Mouse (Mus musculus) limb, embryonic 14.5 days (tissue): ENCODE data around the gene 9930111J21Rik2. TPM values are rescaled to one million over a fixed set of nuclear protein-coding genes. Genes with fewer than 3 reads are reported as not detected.
"Not testable (repeated sequence)": the region's sequence is repeated elsewhere in the genome, so short reads cannot be mapped to it uniquely, and the experiment has no call there.

Source experiments
- ATAC-seq: fragments of 200-750 bp; cut with Nextera tagmentation; 2 replicates; pipeline ENCODE4 v1.8.0; 2017; ENCODE audit warnings: low read depth, moderate number of reproducible peaks, moderate TSS enrichment; ENCODE audit not compliant: low FRiP score
- DNase-seq: peaks from one replicate; pipeline ENCODE4 v3.0.0-alpha.2; 2015; ENCODE audit warnings: low spot score
- H3K27ac ChIP-seq: fragments of 300-500 bp; sonication (generic); replicated peaks from 2 replicates; pipeline ENCODE4 v1.5.1; 2014; ENCODE audit warnings: low read depth, mild to moderate bottlenecking, low read length, moderate library complexity, mixed read lengths
- H3K27me3 ChIP-seq: fragments of 300-500 bp; sonication (generic); 2 replicates; pipeline ENCODE4 v1.6.1; 2014; ENCODE audit warnings: low read length, mixed read lengths; ENCODE audit not compliant: control insufficient read depth, insufficient read depth
- H3K36me3 ChIP-seq: fragments of 300-500 bp; sonication (generic); 2 replicates; pipeline ENCODE4 v1.6.1; 2014; ENCODE audit warnings: mild to moderate bottlenecking, low read length, moderate library complexity, mixed read lengths; ENCODE audit not compliant: control insufficient read depth, insufficient read depth
- H3K4me1 ChIP-seq: fragments of 300-500 bp; sonication (generic); 2 replicates; pipeline ENCODE4 v1.6.1; 2014; ENCODE audit warnings: antibody characterized with exemption, low read length, mixed read lengths; ENCODE audit not compliant: control insufficient read depth, insufficient read depth
- H3K4me2 ChIP-seq: fragments of 300-500 bp; sonication (generic); replicated peaks from 2 replicates; pipeline ENCODE4 v1.6.1; 2014; ENCODE audit warnings: low read depth, mild to moderate bottlenecking, low read length, moderate library complexity; ENCODE audit not compliant: severe bottlenecking
- H3K4me3 ChIP-seq: fragments of 300-500 bp; sonication (generic); replicated peaks from 2 replicates; pipeline ENCODE4 v1.5.1; 2014; ENCODE audit warnings: low read length
- H3K9ac ChIP-seq: fragments of 300-500 bp; sonication (generic); 2 replicates; pipeline ENCODE4 v1.6.1; 2014; ENCODE audit warnings: mild to moderate bottlenecking, low read depth, low read length, moderate library complexity; ENCODE audit not compliant: severe bottlenecking
- H3K9me3 ChIP-seq: fragments of 300-500 bp; sonication (generic); 2 replicates; pipeline ENCODE4 v1.6.1; 2016; ENCODE audit warnings: low read length; ENCODE audit not compliant: control insufficient read depth
- POLR2A ChIP-seq: fragments of 200-500 bp; IDR thresholded peaks from 2 replicates; pipeline ENCODE4 v1.8.0; 2012; ENCODE audit warnings: inconsistent platforms, mild to moderate bottlenecking, moderate library complexity, borderline replicate concordance; ENCODE audit not compliant: insufficient read depth, insufficient read length; ENCODE audit errors: extremely low read depth
- whole genome bisulfite sequencing: fragments of 180-500 bp; shearing (Covaris S2); extraction: QIAGEN DNeasy Blood & Tissue Kit; methylation state at CpG from one replicate; pipeline ENCODE4 v1.1.7; 2014; 5-methylcytosine and 5-hydroxymethylcytosine counted together
- polyA plus RNA-seq, 2 experiments: library from polyadenylated mRNA; depleted of rRNA in 1 of 2; stranded (reverse) in 1 of 2; unstranded in 1 of 2; fragments of >200 nt; fragmentation: Nextera tagmentation in 1 of 2; extraction: Ambion mirVana in 1 of 2; gene quantifications; 2 replicates each; pipeline versions ENCODE4 v1.2.1 to v1.2.3; 2012 to 2014

Gene 9930111J21Rik2
- polyA plus RNA-seq, 2 experiments = 0.12 to 0.50 TPM

GRCm38 (mm10) chr11:49068358-49068757 lies 17.3 kb upstream of the 9930111J21Rik2 start:
- 88% methylated on average over 1 of the region's 1 CpGs for WGBS
- no peaks in the 10 kb centered on the region for H3K36me3 ChIP-seq
- no peak for TF ChIP-seq POLR2A
- H3K9me3 ChIP-seq = no peaks in the 10 kb centered on the region
- DNase-seq (no peak), ATAC-seq (no peak)
- H3K4me3 ChIP-seq = no peak overlapping the region
- no peak overlapping the region for H3K4me2 ChIP-seq
- no peak overlapping the region for H3K27ac ChIP-seq
- H3K4me1 ChIP-seq = no peaks in the 10 kb centered on the region
- H3K27me3 ChIP-seq = no peaks in the 10 kb centered on the region
- no peak overlapping the region for H3K9ac ChIP-seq

GRCm38 (mm10) chr11:49063713-49064469 lies 12.8 kb upstream of the 9930111J21Rik2 start, which contains the start of gene Tgtp2:
Gene Tgtp2, minus strand, starts transcription at chr11:49064206.
- not testable (repeated sequence) for H3K9ac ChIP-seq, H3K4me1 ChIP-seq, DNase-seq, H3K36me3 ChIP-seq, H3K27me3 ChIP-seq, ATAC-seq, H3K9me3 ChIP-seq, H3K4me3 ChIP-seq, H3K4me2 ChIP-seq, H3K27ac ChIP-seq
- WGBS = 79% methylated on average over 5 of the region's 5 CpGs

GRCm38 (mm10) chr11:49061865-49062264 lies 10.8 kb upstream of the 9930111J21Rik2 start:
- not testable (repeated sequence) for H3K27ac ChIP-seq, H3K4me3 ChIP-seq, DNase-seq, ATAC-seq, H3K4me2 ChIP-seq, H3K27me3 ChIP-seq, H3K9ac ChIP-seq, H3K9me3 ChIP-seq, H3K4me1 ChIP-seq, H3K36me3 ChIP-seq
- WGBS = 63% methylated on average over 1 of the region's 2 CpGs

GRCm38 (mm10) chr11:49060061-49060460 lies 9.0 kb upstream of the 9930111J21Rik2 start:
- H3K27me3 ChIP-seq, H3K9me3 ChIP-seq, H3K36me3 ChIP-seq, H3K4me1 ChIP-seq, ATAC-seq, H3K4me2 ChIP-seq, H3K27ac ChIP-seq, H3K4me3 ChIP-seq, H3K9ac ChIP-seq, DNase-seq: not testable (repeated sequence)
- 88% methylated on average over 2 of the region's 3 CpGs for WGBS

- H3K4me2 ChIP-seq, H3K27me3 ChIP-seq, DNase-seq, H3K36me3 ChIP-seq, H3K4me1 ChIP-seq, H3K9ac ChIP-seq, ATAC-seq, H3K4me3 ChIP-seq, H3K27ac ChIP-seq, H3K9me3 ChIP-seq: not testable (repeated sequence)
- no CpG with 5 or more reads among the region's 5 CpGs for WGBS
These were observed 852 bp upstream of the 9930111J21Rik2 start for GRCm38 (mm10) chr11:49051894-49052293.

- not testable (repeated sequence) for ATAC-seq
These were observed 978 bp downstream of the 9930111J21Rik2 start for GRCm38 (mm10) chr11:49050064-49050463.

GRCm38 (mm10) chr11:49012074-49012473 lies 39.0 kb downstream of the 9930111J21Rik2 start:
- not testable (repeated sequence) for ATAC-seq, H3K9me3 ChIP-seq, H3K9ac ChIP-seq, H3K27me3 ChIP-seq, H3K36me3 ChIP-seq, H3K27ac ChIP-seq, H3K4me3 ChIP-seq, H3K4me2 ChIP-seq, H3K4me1 ChIP-seq, DNase-seq

More at GRCm38 (mm10) chr11:49050064-49050463, 978 bp downstream of the 9930111J21Rik2 start:
- not testable (repeated sequence) for H3K4me3 ChIP-seq, H3K36me3 ChIP-seq, DNase-seq, H3K4me1 ChIP-seq, H3K9ac ChIP-seq, H3K27ac ChIP-seq, H3K9me3 ChIP-seq, H3K27me3 ChIP-seq, H3K4me2 ChIP-seq

GRCm38 (mm10) chr11:49006785-49007184 lies 44.3 kb downstream of the 9930111J21Rik2 start:
- not testable (repeated sequence) for H3K27me3 ChIP-seq, DNase-seq, ATAC-seq, H3K9me3 ChIP-seq, H3K27ac ChIP-seq, H3K4me3 ChIP-seq, H3K9ac ChIP-seq, H3K4me1 ChIP-seq, H3K4me2 ChIP-seq, H3K36me3 ChIP-seq
- WGBS = 29% methylated on average over 1 of the region's 1 CpGs
